Mouse (Mus musculus) WW6 (cell line): ENCODE data around the gene Ckmt1.
"Not testable (repeated sequence)": the region's sequence is repeated elsewhere in the genome, so short reads cannot be mapped to it uniquely, and the experiment has no call there.

Experiments used
- DNase-seq: peaks from one replicate; pipeline ENCODE4 v3.0.0-alpha.2; 2013; ENCODE audit warnings: low read depth, low spot score

Ckmt1 gene

GRCm38 (mm10) chr2:121357494-121357893 is at the start of gene Ckmt1:
Ckmt1 (plus strand) TSS chr2:121357714.
- no peak for DNase-seq

GRCm38 (mm10) chr2:121308997-121309416 is 48.5 kb upstream of the Ckmt1 start:
- no peak for DNase-seq

- no peak for DNase-seq
Observed at GRCm38 (mm10) chr2:121316278-121316677, 41.2 kb upstream of the Ckmt1 start.

GRCm38 (mm10) chr2:121323041-121323440 is 34.5 kb upstream of the Ckmt1 start:
- DNase-seq = no peak

GRCm38 (mm10) chr2:121323693-121324470 is 33.6 kb upstream of the Ckmt1 start:
- no peak for DNase-seq

GRCm38 (mm10) chr2:121329492-121329891 is 28.0 kb upstream of the Ckmt1 start:
- DNase-seq = no peak

- no peak for DNase-seq
Observed at GRCm38 (mm10) chr2:121339057-121339456, 18.5 kb upstream of the Ckmt1 start.

GRCm38 (mm10) chr2:121353156-121353555 is 4.4 kb upstream of the Ckmt1 start:
- no peak for DNase-seq

GRCm38 (mm10) chr2:121354378-121354777 is 3.1 kb upstream of the Ckmt1 start:
- DNase-seq = no peak

GRCm38 (mm10) chr2:121354820-121355592 is 2.5 kb upstream of the Ckmt1 start, which contains the start of gene Ppip5k1:
Ppip5k1 (minus strand) TSS chr2:121355396.
- peak; percentile 89 for DNase-seq

GRCm38 (mm10) chr2:121357961-121358360 is 447 bp downstream of the Ckmt1 start:
- no peak for DNase-seq

- DNase-seq = peak; percentile 38
Observed at GRCm38 (mm10) chr2:121358381-121358780, 867 bp downstream of the Ckmt1 start.

GRCm38 (mm10) chr2:121359461-121359860 is 1.9 kb downstream of the Ckmt1 start:
- DNase-seq = no peak

GRCm38 (mm10) chr2:121363656-121364055 is 6.1 kb downstream of the Ckmt1 start:
- DNase-seq = no peak

- DNase-seq = no peak
Observed at GRCm38 (mm10) chr2:121368831-121369230, 11.3 kb downstream of the Ckmt1 start.

- DNase-seq = no peak
Observed at GRCm38 (mm10) chr2:121370921-121371320, 13.4 kb downstream of the Ckmt1 start.

GRCm38 (mm10) chr2:121372266-121372665 is 14.8 kb downstream of the Ckmt1 start:
- no peak for DNase-seq

- DNase-seq = no peak
Observed at GRCm38 (mm10) chr2:121374766-121375165, 17.3 kb downstream of the Ckmt1 start.

GRCm38 (mm10) chr2:121386961-121387575 is 29.6 kb downstream of the Ckmt1 start, which contains the start of gene Strc:
Strc (minus strand) TSS chr2:121387168.
- DNase-seq = not testable (repeated sequence)

- DNase-seq = peak; percentile 58
Observed at GRCm38 (mm10) chr2:121396624-121397023, 39.1 kb downstream of the Ckmt1 start.

- no peak for DNase-seq
Observed at GRCm38 (mm10) chr2:121403296-121403695, 45.8 kb downstream of the Ckmt1 start.

- peak; percentile 36 for DNase-seq
Observed at GRCm38 (mm10) chr2:121408160-121408559, 50.6 kb downstream of the Ckmt1 start.
